Mouse (Mus musculus) adrenal gland, postnatal 36 days (tissue): ENCODE results near the gene Grm7. TPM values are rescaled to one million over a fixed set of nuclear protein-coding genes. Genes with fewer than 3 reads are reported as not detected.

ENCODE experiments used
- DNase-seq, 2 experiments: peaks; one replicate each; pipeline ENCODE4 v3.0.0; 2021; ENCODE audit warnings: mixed read lengths in 1 of 2
- total RNA-seq, 2 experiments: library from RNA; stranded (reverse); gene quantifications; 2 replicates each; pipeline ENCODE4 v1.2.3; 2021

Gene Grm7
- total RNA-seq, 2 experiments from 2014 or later: 0.69 to 1.2 TPM

- DNase-seq: no peak
Measured at GRCm38 (mm10) chr6:111571471-111572088, 926.2 kb downstream of the Grm7 start.

GRCm38 (mm10) chr6:111584851-111585250 is 939.5 kb downstream of the Grm7 start:
- DNase-seq: no peak

- no peak for DNase-seq
Measured at GRCm38 (mm10) chr6:111587572-111587971, 942.2 kb downstream of the Grm7 start.

- DNase-seq: peak in 1 of 2 experiments; percentile 26
Measured at GRCm38 (mm10) chr6:111601892-111602654, 956.7 kb downstream of the Grm7 start.

GRCm38 (mm10) chr6:111610396-111610795 is 965.0 kb downstream of the Grm7 start:
- no peak for DNase-seq

GRCm38 (mm10) chr6:111613834-111614233 is 968.5 kb downstream of the Grm7 start:
- DNase-seq: no peak
